8 mouse cellular contexts compared by ENCODE assay signal in the genomic region with DNA sequence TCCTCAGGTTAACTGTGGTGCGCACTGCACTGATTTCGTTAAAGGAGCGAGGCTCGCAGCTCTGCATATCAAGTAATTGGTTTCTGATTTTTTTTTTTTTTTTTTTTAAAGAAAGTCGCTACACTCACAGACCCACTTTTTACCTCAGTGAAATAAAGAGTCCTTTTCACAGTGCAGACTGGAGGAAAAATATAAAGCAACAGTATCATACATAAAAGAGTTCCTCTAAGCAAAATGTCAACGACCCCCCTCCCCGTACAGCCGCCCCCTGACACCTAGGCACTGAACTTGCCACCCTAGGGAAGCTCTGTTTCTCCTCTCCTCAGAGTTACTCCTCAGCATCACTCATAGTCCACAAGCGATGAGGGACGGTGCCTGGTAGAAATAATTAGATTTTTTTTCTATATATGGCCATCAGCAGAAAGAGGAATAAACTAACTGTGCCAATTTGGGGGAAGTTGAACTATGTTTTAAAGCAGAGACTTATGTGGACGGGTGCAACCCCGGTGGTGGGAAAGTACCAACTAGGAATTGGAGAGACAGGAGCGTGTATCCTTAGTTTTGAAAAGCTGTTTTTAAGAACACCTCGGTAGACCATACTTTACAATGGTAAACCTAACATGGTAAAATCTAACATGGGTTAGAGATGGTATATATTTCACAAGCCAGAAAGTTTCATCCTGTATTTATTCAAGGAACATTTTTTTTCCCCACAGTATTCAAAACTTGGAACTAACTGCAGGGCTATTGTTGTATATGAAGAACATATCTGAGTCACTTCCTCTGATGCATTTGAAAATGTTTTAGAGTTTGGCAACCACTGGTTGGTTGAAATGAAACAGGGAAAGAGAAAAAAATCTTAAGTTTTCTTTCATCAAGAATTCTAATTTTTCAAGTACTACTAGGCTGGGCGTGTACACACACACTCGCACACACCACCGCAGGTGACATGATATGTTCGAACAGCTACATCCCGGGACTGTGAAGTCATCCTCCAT.
DNase-seq lines count a peak whose midpoint lies in the region; ATAC-seq lines count a peak whose summit lies in the region.

No protein-coding gene starts in this region.

- H3K36me3 ChIP-seq in kidney, embryonic 16.5 days (ENCODE audit: insufficient read depth, low read length), result no peaks in the 10 kb centered on the region
- H3K36me3 ChIP-seq in embryonic facial prominence, embryonic 13.5 days, result no peaks in the 10 kb centered on the region
- H3K36me3 ChIP-seq in intestine, embryonic 15.5 days, result no peaks in the 10 kb centered on the region
- no peaks in the 10 kb centered on the region for H3K36me3 ChIP-seq in neural tube, embryonic 14.5 days (ENCODE audit: control insufficient read depth, insufficient read depth, low read length)

- 0 out of 2 replicates have a peak overlapping the region, but pooled peaks have one; percentile 3 for H3K9ac ChIP-seq in kidney, embryonic 16.5 days (replicated peaks; ENCODE audit: low read length)
- H3K9ac ChIP-seq in embryonic facial prominence, embryonic 13.5 days, result peak overlapping the region; percentile 53; the same call in 1 of the 2 replicates
- no peak overlapping the region for H3K9ac ChIP-seq in intestine, embryonic 15.5 days
- peak overlapping the region; percentile 33 for H3K9ac ChIP-seq in neural tube, embryonic 14.5 days (replicated peaks; ENCODE audit: low read depth, low read length)

- H3K27ac ChIP-seq in kidney, embryonic 16.5 days (ENCODE audit: low read length), result no peak overlapping the region
- no peak overlapping the region for H3K27ac ChIP-seq in embryonic facial prominence, embryonic 13.5 days
- peak overlapping the region; percentile 27; the same call in 1 of the 2 replicates for H3K27ac ChIP-seq in intestine, embryonic 15.5 days
- peak overlapping the region; percentile 60; the same call in 1 of the 2 replicates for H3K27ac ChIP-seq in neural tube, embryonic 14.5 days (ENCODE audit: low read depth, low read length)

- WGBS in kidney, embryonic 16.5 days, result 49% methylated on average over 19 of the region's 19 CpGs
- WGBS in embryonic facial prominence, embryonic 13.5 days, result 49% methylated on average over 19 of the region's 19 CpGs
- 47% methylated on average over 19 of the region's 19 CpGs for WGBS in intestine, embryonic 15.5 days
- WGBS in neural tube, embryonic 14.5 days, result 52% methylated on average over 19 of the region's 19 CpGs

- no peak for DNase-seq in kidney, adult 8-10 months
- DNase-seq in cerebellum, adult 9-11 months, result no peak
- DNase-seq in adrenal gland, postnatal 14 days, result no peak

- no peaks in the 10 kb centered on the region for H3K9me3 ChIP-seq in kidney, embryonic 16.5 days (ENCODE audit: low read length)
- no peaks in the 10 kb centered on the region for H3K9me3 ChIP-seq in embryonic facial prominence, embryonic 13.5 days
- H3K9me3 ChIP-seq in intestine, embryonic 15.5 days, result no peaks in the 10 kb centered on the region
- no peaks in the 10 kb centered on the region for H3K9me3 ChIP-seq in neural tube, embryonic 14.5 days (ENCODE audit: control insufficient read depth, low read length)

- H3K27me3 ChIP-seq in kidney, embryonic 16.5 days (ENCODE audit: insufficient read depth, low read length), result no peaks in the 10 kb centered on the region
- H3K27me3 ChIP-seq in embryonic facial prominence, embryonic 13.5 days, result no peaks in the 10 kb centered on the region; the same call in 1 of the 2 replicates
- H3K27me3 ChIP-seq in intestine, embryonic 15.5 days (replicated peaks), result no peaks in the 10 kb centered on the region
- H3K27me3 ChIP-seq in neural tube, embryonic 14.5 days (ENCODE audit: control insufficient read depth, insufficient read depth, low read length), result no peaks in the 10 kb centered on the region

- ATAC-seq in kidney, embryonic 16.5 days (ENCODE audit: low FRiP score, low TSS enrichment), result no peak
- no peak for ATAC-seq in embryonic facial prominence, embryonic 13.5 days (ENCODE audit: insufficient number of reproducible peaks, insufficient read depth, low FRiP score, low TSS enrichment, low read depth)
- ATAC-seq in intestine, embryonic 15.5 days, result no peak
- ATAC-seq in neural tube, embryonic 14.5 days (ENCODE audit: low read depth), result peak; percentile 44; the same call in 1 of the 2 replicates
- ATAC-seq in megakaryocyte, adult 5-6 weeks (ENCODE audit: poor library complexity, severe bottlenecking), result no peak

- H3K4me3 ChIP-seq in kidney, embryonic 16.5 days (ENCODE audit: low read length), result peak overlapping the region; percentile 27
- H3K4me3 ChIP-seq in embryonic facial prominence, embryonic 13.5 days, result peak overlapping the region; percentile 36
- peak overlapping the region; percentile 30 for H3K4me3 ChIP-seq in intestine, embryonic 15.5 days (replicated peaks)
- H3K4me3 ChIP-seq in neural tube, embryonic 14.5 days (ENCODE audit: low read depth, low read length), result peak overlapping the region; percentile 30

- peak overlapping the region; percentile 52 for H3K4me2 ChIP-seq in kidney, embryonic 16.5 days (replicated peaks; ENCODE audit: low read depth, low read length)
- peak overlapping the region; percentile 69 for H3K4me2 ChIP-seq in embryonic facial prominence, embryonic 13.5 days
- H3K4me2 ChIP-seq in intestine, embryonic 15.5 days (replicated peaks), result peak overlapping the region; percentile 56
- H3K4me2 ChIP-seq in neural tube, embryonic 14.5 days (ENCODE audit: low read depth, low read length), result peak overlapping the region; percentile 55

- H3K4me1 ChIP-seq in kidney, embryonic 16.5 days (ENCODE audit: insufficient read depth, low read length), result peaks cover 8% of the 10 kb centered on the region; the same call in 1 of the 2 replicates
- H3K4me1 ChIP-seq in embryonic facial prominence, embryonic 13.5 days, result peaks cover 15% of the 10 kb centered on the region
- H3K4me1 ChIP-seq in intestine, embryonic 15.5 days (replicated peaks), result peaks cover 2% of the 10 kb centered on the region; the same call in 1 of the 2 replicates
- 0 out of 2 replicates have a peak, but pooled peaks cover 3% of the 10 kb centered on the region for H3K4me1 ChIP-seq in neural tube, embryonic 14.5 days (ENCODE audit: control insufficient read depth, insufficient read depth, low read length)

Comparison
In these comparisons a context has a peak if more than half of its experiments do, and no peak if none do; other contexts are left out.
1. H3K27ac ChIP-seq: peak in intestine, embryonic 15.5 days (single experiment) and neural tube, embryonic 14.5 days (single experiment); none in kidney, embryonic 16.5 days (single experiment) and embryonic facial prominence, embryonic 13.5 days (single experiment).
2. Peak in every context shown above with its lines, with median percentiles within 50 percentile points of each other: H3K4me2 ChIP-seq and H3K4me3 ChIP-seq.